Mouse (Mus musculus) liver, embryonic 11.5 days (tissue): ENCODE data around the gene Sct. TPM values are rescaled to one million over a fixed set of nuclear protein-coding genes. Genes with fewer than 3 reads are reported as not detected.

Experiments
- polyA plus RNA-seq: library from polyadenylated mRNA; unstranded; fragments of >200 nt; fragmentation: Nextera tagmentation; extraction: Ambion mirVana; gene quantifications from 2 replicates; pipeline ENCODE4 v1.2.1, GENCODE M21; 2014

Gene Sct
- polyA plus RNA-seq, 1 experiment from 2014 or later, result 1.6 TPM

Other genes with a start within 250 kb of the Sct start
- gene B4galnt4, start 218.0 kb downstream of the Sct start, polyA plus RNA-seq, result 3.4 and 4.7 TPM in 2 replicates
- gene Pkp3, start 200.9 kb downstream of the Sct start, polyA plus RNA-seq, result 1.9 and 2.7 TPM in 2 replicates
- 21.4 and 23.5 TPM in 2 replicates for gene Sigirr, start 178.6 kb downstream of the Sct start, polyA plus RNA-seq
- 0.09 and 0.41 TPM in 2 replicates for gene Ano9, start 161.3 kb downstream of the Sct start, polyA plus RNA-seq
- 134 and 147 TPM in 2 replicates for gene Ptdss2, start 156.8 kb downstream of the Sct start, polyA plus RNA-seq
- gene Rnh1, start 106.3 kb downstream of the Sct start, polyA plus RNA-seq, result 91.2 and 93.7 TPM in 2 replicates
- gene Hras, start 85.1 kb downstream of the Sct start, polyA plus RNA-seq, result 112 and 118 TPM in 2 replicates
- gene Lrrc56, start 85.0 kb downstream of the Sct start, polyA plus RNA-seq, result 20.8 and 20.9 TPM in 2 replicates
- 1.8 and 2.6 TPM in 2 replicates for gene Lmntd2, start 65.1 kb downstream of the Sct start, polyA plus RNA-seq
- 35.1 TPM in 2 replicates for gene Rassf7, start 63.3 kb downstream of the Sct start, polyA plus RNA-seq
- 70.9 and 81.0 TPM in 2 replicates for gene Phrf1, start 50.3 kb downstream of the Sct start, polyA plus RNA-seq
- 4.0 and 4.1 TPM in 2 replicates for gene Irf7, start 12.7 kb downstream of the Sct start, polyA plus RNA-seq
- 0.44 and 0.53 TPM in 2 replicates for gene Cdhr5, start 2.3 kb downstream of the Sct start, polyA plus RNA-seq
- 0.16 and 0.17 TPM in 2 replicates for gene Drd4, start 12.9 kb upstream of the Sct start, polyA plus RNA-seq
- gene Deaf1, start 48.6 kb upstream of the Sct start, polyA plus RNA-seq, result 48.6 and 54.0 TPM in 2 replicates
- gene Tmem80, start 48.6 kb upstream of the Sct start, polyA plus RNA-seq, result 22.2 and 27.4 TPM in 2 replicates
- gene Eps8l2, start 59.7 kb upstream of the Sct start, polyA plus RNA-seq, result 5.4 and 7.7 TPM in 2 replicates
- 442 and 472 TPM in 2 replicates for gene Taldo1, start 113.1 kb upstream of the Sct start, polyA plus RNA-seq
- gene Gatd1, start 135.0 kb upstream of the Sct start, polyA plus RNA-seq, result 35.0 and 41.6 TPM in 2 replicates
- gene Cend1, start 150.4 kb upstream of the Sct start, polyA plus RNA-seq, result 0.16 and 0.27 TPM in 2 replicates
- gene Slc25a22, start 158.8 kb upstream of the Sct start, polyA plus RNA-seq, result 36.9 and 39.4 TPM in 2 replicates
- 22.5 and 22.7 TPM in 2 replicates for gene Pidd1, start 164.9 kb upstream of the Sct start, polyA plus RNA-seq
- gene Rplp2, start 168.2 kb upstream of the Sct start, polyA plus RNA-seq, result 1,652 and 1,836 TPM in 2 replicates
- gene Pnpla2, start 176.1 kb upstream of the Sct start, polyA plus RNA-seq, result 23.4 and 23.7 TPM in 2 replicates
- 4.3 and 7.2 TPM in 2 replicates for gene Cracr2b, start 182.0 kb upstream of the Sct start, polyA plus RNA-seq
- gene Cd151, start 188.3 kb upstream of the Sct start, polyA plus RNA-seq, result 20.6 and 22.3 TPM in 2 replicates
- gene Polr2l, start 196.0 kb upstream of the Sct start, polyA plus RNA-seq, result 95.3 and 104 TPM in 2 replicates
- gene Tspan4, start 196.1 kb upstream of the Sct start, polyA plus RNA-seq, result 77.9 and 78.2 TPM in 2 replicates